Comparison of ENCODE assay signal across 13 mouse cellular contexts in genomic region chr16:18081149-18081827, GRCm38 (mm10). TPM values are rescaled to one million over a fixed set of nuclear protein-coding genes. Genes with fewer than 3 reads are reported as not detected.
A peak's percentile ranks its signal among the peaks of the same experiment; 100 is the strongest.
DNase-seq lines count a peak whose midpoint lies in the region; ATAC-seq and TF ChIP-seq lines count a peak whose summit lies in the region.
"Had no signal": no experiment of that assay in that cellular context is flagged by ENCODE, and none has a peak within 500 bp of the region (broad histone marks: within the 10 kb centered on the region; RNA-seq: fewer than 3 reads in every experiment).

No protein-coding gene starts in this region.

- WGBS in kidney, adult 2 months, result 66% methylated on average over 10 of the region's 10 CpGs

- TF ChIP-seq CTCF in kidney, adult 2 months (conservative IDR thresholded peaks at IDR 0.05; ENCODE audit: insufficient read depth, insufficient read length, low read depth, low read length), result peak; percentile 59
- TF ChIP-seq CTCF in G1E (IDR thresholded peaks at IDR 0.05; ENCODE audit: low read depth, low read length), result 0 out of 2 replicates have a peak, but pooled peaks have one; percentile 1

- H3K36me3 ChIP-seq in kidney, adult 2 months (ENCODE audit: control insufficient read depth, insufficient read depth, low read length), result no peaks in the 10 kb centered on the region; the same call in 1 of the 2 replicates
- H3K36me3 ChIP-seq in G1E (replicated peaks), result peaks cover 88% of the 10 kb centered on the region

- peak overlapping the region; percentile 95 for H3K27ac ChIP-seq in kidney, adult 2 months (ENCODE audit: insufficient read depth, low read depth, low read length)
- H3K27ac ChIP-seq: limb, embryonic 10.5 days; macrophage had no signal

- no peaks in the 10 kb centered on the region for H3K9me3 ChIP-seq in G1E (replicated peaks)
- H3K9me3 ChIP-seq: limb, embryonic 10.5 days had no signal

- TF ChIP-seq POLR2A in kidney, adult 2 months (IDR thresholded peaks at IDR 0.05; ENCODE audit: low read depth, low read length), result no peak

- peaks cover 41% of the 10 kb centered on the region for H3K4me1 ChIP-seq in kidney, adult 2 months (ENCODE audit: control insufficient read depth, insufficient read depth, low read length)
- H3K4me1 ChIP-seq in G1E (ENCODE audit: insufficient read depth, low read depth, low read length), result no peaks in the 10 kb centered on the region

- DNase-seq in kidney, adult 2 months, result peak; percentile 93
- DNase-seq in kidney, postnatal 10 days, result no peak
- DNase-seq in B cell, adult 2 months, result peak; percentile 32 to 41
- DNase-seq in G1E (ENCODE audit: low spot score), result no peak
- peak; percentile 67 for DNase-seq in kidney, postnatal 14 days
- DNase-seq in frontal cortex, postnatal 10 days (ENCODE audit: low spot score in 2 of 2), result no peak
- no peak for DNase-seq in embryo, embryonic 11 days
- DNase-seq: cerebellum, adult 18-20 months; heart, postnatal 4 days; thymus, postnatal 25 days had no signal

- no peaks in the 10 kb centered on the region for H3K27me3 ChIP-seq in kidney, adult 2 months (replicated peaks; ENCODE audit: control insufficient read depth, insufficient read depth, low read length)
- H3K27me3 ChIP-seq in G1E (ENCODE audit: insufficient read depth, low read length), result no peaks in the 10 kb centered on the region

- no peak for ATAC-seq in G1E (ENCODE audit: extremely low read depth, insufficient number of reproducible peaks, low FRiP score, poor library complexity, severe bottlenecking)
- ATAC-seq: forebrain, embryonic 14.5 days had no signal

- H3K4me3 ChIP-seq in kidney, adult 2 months (ENCODE audit: insufficient read depth, low read depth, low read length), result no peak overlapping the region
- H3K4me3 ChIP-seq in G1E (ENCODE audit: low read depth, low read length), result no peak overlapping the region
- H3K4me3 ChIP-seq: limb, embryonic 10.5 days had no signal

RNA-seq across cellular contexts. Expression of gene Prodh, which starts 8.7 kb away (rescaled TPM):
- polyA plus RNA-seq in kidney, adult 2 months (2012; rRNA removed), result 397 and 415 TPM in 2 replicates
- total RNA-seq in G1E (2014; fragmentation: Nextera tagmentation) (2.0 and 8.1 TPM in 2 replicates), G1E (2017) (12.5 and 14.5 TPM in 2 replicates)
- 14.9 and 17.1 TPM in 2 replicates for polyA plus RNA-seq in G1E (2012)

RNA-seq across cellular contexts. Expression of gene Dgcr6, which starts 28.6 kb away (rescaled TPM):
- polyA plus RNA-seq in kidney, adult 2 months (2012; rRNA removed), result 135 and 142 TPM in 2 replicates
- total RNA-seq in G1E (2014; fragmentation: Nextera tagmentation) (18.4 and 22.4 TPM in 2 replicates), G1E (2017) (14.1 and 19.6 TPM in 2 replicates)
- polyA plus RNA-seq in G1E (2012), result 20.4 and 23.8 TPM in 2 replicates

RNA-seq across cellular contexts. Expression of gene Rtn4r, which starts 46.2 kb away (rescaled TPM):
- 18.9 and 26.7 TPM in 2 replicates for polyA plus RNA-seq in kidney, adult 2 months (2012; rRNA removed)
- total RNA-seq in G1E (2014; fragmentation: Nextera tagmentation) (not detected in 2 replicates), G1E (2017) (0.11 and 0.23 TPM in 2 replicates)
- not detected in 2 replicates for polyA plus RNA-seq in G1E (2012)
- polyA plus RNA-seq: macrophage had no signal

Comparison
In these comparisons a context has a peak if more than half of its experiments do, and no peak if none do; other contexts are left out.
1. DNase-seq: peak in kidney, adult 2 months (single experiment), B cell, adult 2 months (2 of 2) and kidney, postnatal 14 days (single experiment); none in kidney, postnatal 10 days (single experiment), G1E (single experiment), frontal cortex, postnatal 10 days (0 of 2) and embryo, embryonic 11 days (single experiment).
2. RNA of gene Prodh, which starts 8.7 kb away (polyA plus RNA-seq): 397 to 415 TPM in kidney, adult 2 months; 14.9 to 17.1 TPM in G1E; every median in the first group is over 10 times any median in the second.
3. RNA of gene Rtn4r, which starts 46.2 kb away (polyA plus RNA-seq): 18.9 to 26.7 TPM in kidney, adult 2 months; not detected in G1E; every median in the first group is over 10 times any median in the second.